Mouse (Mus musculus): Measurements from ENCODE around the gene Lce1k. TPM values are rescaled to one million over a fixed set of nuclear protein-coding genes. Genes with fewer than 3 reads are reported as not detected.

Lce1k gene
- polyA plus RNA-seq, 1 experiment: not detected

DNA sequence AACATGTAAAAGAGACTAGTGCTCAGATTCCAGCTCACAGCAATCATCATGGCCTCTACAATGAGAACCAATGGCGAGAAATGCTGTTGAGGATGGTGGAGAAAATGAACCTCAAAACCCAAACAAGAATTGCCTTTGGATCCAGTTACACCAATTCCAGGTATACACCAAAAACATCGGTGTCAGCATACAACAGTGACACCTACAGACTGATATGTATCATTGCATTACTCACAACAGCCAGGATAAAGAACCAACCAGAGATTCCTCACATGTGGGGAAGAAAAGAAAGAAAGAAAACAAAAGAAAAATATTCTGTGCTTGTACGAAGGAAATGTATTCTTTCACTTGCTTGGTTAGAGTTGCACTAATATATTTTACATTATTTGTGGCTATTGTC is 36.1 kb downstream of the Lce1k start:
- WGBS: 21% methylated on average over 3 of the region's 3 CpGs
- no peak for TF ChIP-seq CTCF (IDR thresholded peaks at IDR 0.05; ENCODE audit: extremely low read depth, insufficient read length, insufficient replicate concordance, low read depth, low read length)

DNA sequence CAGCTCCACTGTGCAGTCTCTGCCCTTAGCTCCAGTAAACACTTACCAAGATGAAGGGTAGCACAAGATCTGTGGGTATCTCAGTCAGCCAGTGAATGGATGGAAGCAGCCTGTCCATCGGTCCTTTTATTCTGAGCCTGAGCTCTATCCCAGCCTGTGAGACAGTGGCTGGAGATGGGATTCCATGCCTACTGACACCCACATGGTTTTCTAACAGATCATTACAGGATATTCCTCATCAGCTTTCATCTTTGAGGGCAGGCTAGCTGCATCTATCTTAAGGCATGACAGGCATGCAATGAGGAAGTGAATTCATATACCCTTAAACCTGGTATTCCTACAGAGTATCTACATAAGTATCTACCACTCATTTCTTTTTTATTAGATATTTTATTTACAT is 42.7 kb downstream of the Lce1k start, which contains the start of gene Lce1h:
Lce1h (minus strand) TSS at position 101 of the 400 bp plus-strand sequence.
- TF ChIP-seq CTCF (IDR thresholded peaks at IDR 0.05; ENCODE audit: extremely low read depth, insufficient read length, insufficient replicate concordance, low read depth, low read length): no peak
- 92% methylated on average over 1 of the region's 1 CpGs for WGBS

More for the DNA sequence above, 36.1 kb downstream of the Lce1k start:
- H3K4me1 ChIP-seq (ENCODE audit: control insufficient read depth, insufficient read depth, insufficient read length, low read length): no peaks in the 10 kb centered on the region
- no peaks in the 10 kb centered on the region for H3K27me3 ChIP-seq (ENCODE audit: control insufficient read depth, insufficient read depth, low read length)
- no peaks in the 10 kb centered on the region for H3K36me3 ChIP-seq (ENCODE audit: control insufficient read depth, insufficient read depth, low read length)
- no peak overlapping the region for H3K4me3 ChIP-seq (ENCODE audit: low read depth, low read length)
- H3K27ac ChIP-seq (ENCODE audit: insufficient read depth, low read depth, low read length): no peak overlapping the region

More for the DNA sequence above, 42.7 kb downstream of the Lce1k start, which contains the start of gene Lce1h:
- Histone ChIP-seq H3K27me3 (ENCODE audit: control insufficient read depth, insufficient read depth, low read length) (no peaks in the 10 kb centered on the region), H3K36me3 (ENCODE audit: control insufficient read depth, insufficient read depth, low read length) (no peaks in the 10 kb centered on the region), H3K4me3 (ENCODE audit: low read depth, low read length) (no peak within 1 kb of the TSS), H3K4me1 (ENCODE audit: control insufficient read depth, insufficient read depth, insufficient read length, low read length) (no peaks in the 10 kb centered on the region), H3K27ac (ENCODE audit: insufficient read depth, low read depth, low read length) (no peak within 1 kb of the TSS)

Other genes starting within 250 kb of the Lce1k start
- gene Ivl, start 234.2 kb downstream of the Lce1k start, polyA plus RNA-seq (2012; rRNA removed): 0.34 TPM in 1 of 2 replicates, not detected in the other
- 0.62 TPM in 1 of 2 replicates, not detected in the other for gene Smcp, start 218.9 kb downstream of the Lce1k start, polyA plus RNA-seq (2012; rRNA removed)
- not detected in 2 replicates for gene 2210017I01Rik, start 200.4 kb downstream of the Lce1k start, polyA plus RNA-seq (2012; rRNA removed)
- not detected in 2 replicates for gene Lce6a, start 186.2 kb downstream of the Lce1k start, polyA plus RNA-seq (2012; rRNA removed)
- gene Lce1a1, start 159.6 kb downstream of the Lce1k start, polyA plus RNA-seq (2012; rRNA removed): not detected in 2 replicates
- gene Lce1b, start 151.0 kb downstream of the Lce1k start, polyA plus RNA-seq (2012; rRNA removed): not detected in 2 replicates
- gene Lce1a2, start 137.6 kb downstream of the Lce1k start, polyA plus RNA-seq (2012; rRNA removed): not detected in 2 replicates
- not detected in 2 replicates for gene Lce1c, start 128.6 kb downstream of the Lce1k start, polyA plus RNA-seq (2012; rRNA removed)
- not detected in 2 replicates for gene Lce1d, start 120.7 kb downstream of the Lce1k start, polyA plus RNA-seq (2012; rRNA removed)
- gene Lce1e, start 98.8 kb downstream of the Lce1k start, polyA plus RNA-seq (2012; rRNA removed): not detected in 2 replicates
- not detected in 2 replicates for gene Lce1f, start 87.5 kb downstream of the Lce1k start, polyA plus RNA-seq (2012; rRNA removed)
- gene Gm38119, start 68.8 kb downstream of the Lce1k start, polyA plus RNA-seq (2012; rRNA removed): not detected in 2 replicates
- not detected in 2 replicates for gene Lce1g, start 55.6 kb downstream of the Lce1k start, polyA plus RNA-seq (2012; rRNA removed)
- gene Lce1h, start 42.8 kb downstream of the Lce1k start, polyA plus RNA-seq (2012; rRNA removed): not detected in 2 replicates
- gene Lce1i, start 29.0 kb downstream of the Lce1k start, polyA plus RNA-seq (2012; rRNA removed): not detected in 2 replicates
- gene Lce1j, start 17.4 kb downstream of the Lce1k start, polyA plus RNA-seq (2012; rRNA removed): not detected in 2 replicates
- not detected in 2 replicates for gene Kprp, start 19.4 kb upstream of the Lce1k start, polyA plus RNA-seq (2012; rRNA removed)
- not detected in 2 replicates for gene Lce1l, start 43.4 kb upstream of the Lce1k start, polyA plus RNA-seq (2012; rRNA removed)
- gene 2310050C09Rik, start 62.3 kb upstream of the Lce1k start, polyA plus RNA-seq (2012; rRNA removed): not detected in 2 replicates
- not detected in 2 replicates for gene Lce3a, start 118.3 kb upstream of the Lce1k start, polyA plus RNA-seq (2012; rRNA removed)
- not detected in 2 replicates for gene Lce3b, start 125.1 kb upstream of the Lce1k start, polyA plus RNA-seq (2012; rRNA removed)
- not detected in 2 replicates for gene Lce3c, start 136.6 kb upstream of the Lce1k start, polyA plus RNA-seq (2012; rRNA removed)
- not detected in 2 replicates for gene Lce3d, start 149.5 kb upstream of the Lce1k start, polyA plus RNA-seq (2012; rRNA removed)
- not detected in 2 replicates for gene Lce3e, start 159.2 kb upstream of the Lce1k start, polyA plus RNA-seq (2012; rRNA removed)
- gene Lce3f, start 184.3 kb upstream of the Lce1k start, polyA plus RNA-seq (2012; rRNA removed): 0.63 TPM in 1 of 2 replicates, not detected in the other
- gene Crct1, start 207.8 kb upstream of the Lce1k start, polyA plus RNA-seq (2012; rRNA removed): 0.19 TPM in 1 of 2 replicates, not detected in the other
- not detected in 2 replicates for gene Lce1m, start 211.2 kb upstream of the Lce1k start, polyA plus RNA-seq (2012; rRNA removed)